Mouse (Mus musculus): ENCODE measurements around the gene Pak1ip1.

- TF ChIP-seq POLR2A (IDR thresholded peaks at IDR 0.05; ENCODE audit: low read depth, low read length) (no peak), CTCF (conservative IDR thresholded peaks at IDR 0.05; ENCODE audit: insufficient read depth, insufficient read length, low read depth, low read length) (no peak)
Observed at GRCm38 (mm10) chr13:40971831-40972230, 29.0 kb upstream of the Pak1ip1 start.

All from kidney, adult 2 months (tissue).